Mouse (Mus musculus) forebrain, embryonic 13.5 days (tissue): Measurements from ENCODE around the gene Gm5426. TPM values are rescaled to one million over a fixed set of nuclear protein-coding genes. Genes with fewer than 3 reads are reported as not detected.
"Not testable (repeated sequence)": the region's sequence is repeated elsewhere in the genome, so short reads cannot be mapped to it uniquely, and the experiment has no call there.

ENCODE experiments used
- ATAC-seq: fragments of 200-750 bp; cut with Nextera tagmentation; 2 replicates; pipeline ENCODE4 v1.8.0; 2017
- H3K27ac ChIP-seq: fragments of 300-500 bp; sonication (generic); 2 replicates; pipeline ENCODE4 v1.5.1; 2015; ENCODE audit warnings: inconsistent platforms, mild to moderate bottlenecking, moderate library complexity
- H3K27me3 ChIP-seq: fragments of 300-500 bp; sonication (generic); 2 replicates; pipeline ENCODE4 v1.6.1; 2015; ENCODE audit warnings: mild to moderate bottlenecking, inconsistent platforms
- H3K36me3 ChIP-seq: fragments of 300-500 bp; sonication (generic); 2 replicates; pipeline ENCODE4 v1.6.1; 2015; ENCODE audit warnings: mild to moderate bottlenecking, inconsistent platforms; ENCODE audit not compliant: poor library complexity, severe bottlenecking
- H3K4me1 ChIP-seq: fragments of 300-500 bp; sonication (generic); 2 replicates; pipeline ENCODE4 v1.6.1; 2015; ENCODE audit warnings: inconsistent platforms
- H3K4me2 ChIP-seq: fragments of 300-500 bp; sonication (generic); 2 replicates; pipeline ENCODE4 v1.6.1; 2015; ENCODE audit warnings: inconsistent platforms, mild to moderate bottlenecking, moderate library complexity
- H3K4me3 ChIP-seq: fragments of 300-500 bp; sonication (generic); 2 replicates; pipeline ENCODE4 v1.5.1; 2015; ENCODE audit warnings: mild to moderate bottlenecking, inconsistent platforms
- H3K9ac ChIP-seq: fragments of 300-500 bp; sonication (generic); 2 replicates; pipeline ENCODE4 v1.6.1; 2015; ENCODE audit warnings: mild to moderate bottlenecking, inconsistent platforms
- H3K9me3 ChIP-seq: fragments of 300-500 bp; sonication (generic); replicated peaks from 2 replicates; pipeline ENCODE4 v1.6.1; 2016; ENCODE audit warnings: inconsistent platforms
- WGBS: fragments of 180-500 bp; shearing (Covaris S2); methylation state at CpG from one replicate; pipeline ENCODE4 v1.1.7; 2015; 5-methylcytosine and 5-hydroxymethylcytosine counted together
- polyA plus RNA-seq: library from polyadenylated mRNA; unstranded; fragments of >200 nt; fragmentation: Nextera tagmentation; extraction: Ambion mirVana; gene quantifications from 2 replicates; pipeline ENCODE4 v1.2.1, GENCODE M21; 2015

The Gm5426 gene
- not detected in 2 replicates for polyA plus RNA-seq

DNA sequence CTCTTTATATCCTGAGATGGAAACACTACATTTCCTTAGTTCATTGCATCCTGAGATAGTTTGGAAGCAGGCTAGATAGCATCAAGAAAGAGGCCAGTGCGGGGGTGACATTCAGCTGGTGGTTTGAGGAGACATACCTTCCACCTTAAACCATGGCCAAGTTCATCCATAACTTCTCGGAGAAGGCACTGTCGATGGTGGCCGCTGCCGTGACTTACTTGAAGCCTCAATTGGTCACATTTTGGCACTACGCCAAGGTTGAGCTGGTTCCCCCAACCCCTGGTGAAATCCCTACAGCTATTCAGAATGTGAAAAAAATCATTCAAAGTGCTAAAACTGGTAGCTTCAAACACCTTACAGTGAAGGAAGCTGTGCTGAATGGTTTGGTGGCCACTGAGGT is at the start of gene Gm5426:
Gm5426 (plus strand) TSS at position 153 of the 400 bp plus-strand sequence.
- H3K36me3 ChIP-seq, H3K4me1 ChIP-seq, H3K9ac ChIP-seq, H3K9me3 ChIP-seq, ATAC-seq, H3K27me3 ChIP-seq, H3K27ac ChIP-seq, H3K4me3 ChIP-seq, H3K4me2 ChIP-seq: not testable (repeated sequence)
- WGBS: 90% methylated on average over 6 of the region's 6 CpGs

- no peaks in the 10 kb centered on the region for H3K27me3 ChIP-seq
- peaks cover 5% of the 10 kb centered on the region; the same call in 1 of the 2 replicates for H3K4me1 ChIP-seq
- WGBS: 23% methylated on average over 1 of the region's 1 CpGs
- no peaks in the 10 kb centered on the region for H3K9me3 ChIP-seq
- ATAC-seq: no peak
- no peak overlapping the region for H3K27ac ChIP-seq
- no peak overlapping the region for H3K4me3 ChIP-seq
- no peaks in the 10 kb centered on the region for H3K36me3 ChIP-seq
- no peak overlapping the region for H3K9ac ChIP-seq
- H3K4me2 ChIP-seq: no peak overlapping the region
These were observed 46.7 kb upstream of the Gm5426 start for GRCm38 (mm10) chr10:96089744-96090143.

DNA sequence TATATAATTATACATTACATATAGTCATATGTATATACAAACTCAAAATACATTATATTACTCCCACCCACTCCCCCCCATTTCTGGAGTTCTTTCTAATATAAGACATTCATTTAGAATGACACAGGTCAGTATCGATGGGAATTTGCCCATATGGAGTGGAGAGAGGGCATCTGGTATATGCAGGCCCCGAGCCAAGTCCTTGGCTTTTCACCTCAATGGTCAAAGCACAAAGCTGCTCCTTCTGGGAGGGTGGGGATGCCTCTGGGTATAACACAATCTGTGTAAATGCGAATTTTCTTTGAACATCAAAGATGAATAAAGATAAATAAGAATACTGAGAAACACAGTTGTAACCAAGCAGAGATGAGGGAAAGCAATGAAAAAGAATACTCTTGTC is 46.0 kb upstream of the Gm5426 start:
- no peak for ATAC-seq
- H3K27ac ChIP-seq: no peak overlapping the region
- no peak overlapping the region for H3K4me2 ChIP-seq
- peaks cover 5% of the 10 kb centered on the region; the same call in 1 of the 2 replicates for H3K4me1 ChIP-seq
- H3K9me3 ChIP-seq: no peaks in the 10 kb centered on the region
- no peaks in the 10 kb centered on the region for H3K27me3 ChIP-seq
- H3K4me3 ChIP-seq: no peak overlapping the region
- no peaks in the 10 kb centered on the region for H3K36me3 ChIP-seq
- 75% methylated on average over 3 of the region's 3 CpGs for WGBS
- no peak overlapping the region for H3K9ac ChIP-seq

GRCm38 (mm10) chr10:96093890-96094531 is 42.4 kb upstream of the Gm5426 start:
- Histone ChIP-seq H3K36me3 (no peaks in the 10 kb centered on the region), H3K9me3 (no peaks in the 10 kb centered on the region), H3K27me3 (no peaks in the 10 kb centered on the region), H3K4me3 (no peak overlapping the region), H3K4me2 (no peak overlapping the region), H3K4me1 (peaks cover 5% of the 10 kb centered on the region; the same call in 1 of the 2 replicates), H3K9ac (no peak overlapping the region), H3K27ac (no peak overlapping the region)
- WGBS: 8% methylated on average over 2 of the region's 2 CpGs
- ATAC-seq: no peak

GRCm38 (mm10) chr10:96094559-96094958 is 41.8 kb upstream of the Gm5426 start:
- no peaks in the 10 kb centered on the region for H3K27me3 ChIP-seq
- no peaks in the 10 kb centered on the region for H3K9me3 ChIP-seq
- no peak overlapping the region for H3K27ac ChIP-seq
- no peak overlapping the region for H3K4me2 ChIP-seq
- no peaks in the 10 kb centered on the region for H3K36me3 ChIP-seq
- 57% methylated on average over 2 of the region's 2 CpGs for WGBS
- H3K9ac ChIP-seq: no peak overlapping the region
- H3K4me3 ChIP-seq: no peak overlapping the region
- no peak for ATAC-seq
- H3K4me1 ChIP-seq: peaks cover 5% of the 10 kb centered on the region; the same call in 1 of the 2 replicates

- Histone ChIP-seq H3K4me3 (no peak overlapping the region), H3K36me3 (no peaks in the 10 kb centered on the region), H3K4me2 (no peak overlapping the region), H3K9me3 (no peaks in the 10 kb centered on the region), H3K4me1 (peaks cover 5% of the 10 kb centered on the region; the same call in 1 of the 2 replicates), H3K9ac (no peak overlapping the region), H3K27ac (no peak overlapping the region), H3K27me3 (no peaks in the 10 kb centered on the region)
- ATAC-seq: no peak
- 89% methylated on average over 7 of the region's 7 CpGs for WGBS
These were observed 39.7 kb upstream of the Gm5426 start for GRCm38 (mm10) chr10:96096730-96097129.

DNA sequence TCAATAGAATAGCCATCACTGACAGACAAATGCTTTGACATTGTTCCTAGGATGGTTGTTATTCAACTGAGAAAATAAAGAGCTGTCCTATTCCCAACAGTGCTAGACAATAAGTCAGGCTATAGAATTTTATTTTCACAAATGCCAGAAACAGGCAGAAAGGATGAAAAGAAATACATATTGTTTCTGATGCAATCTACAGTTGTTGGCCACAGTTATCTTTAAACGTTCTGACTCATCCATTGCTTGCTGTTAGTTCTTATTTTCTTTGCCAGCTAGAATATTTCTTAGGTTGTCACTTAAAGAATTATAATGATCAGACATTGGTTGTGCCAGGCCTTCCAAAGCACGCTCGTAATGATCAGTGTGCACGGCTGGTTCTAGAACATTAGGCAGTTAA is 35.4 kb upstream of the Gm5426 start:
- Histone ChIP-seq H3K4me3 (no peak overlapping the region), H3K9me3 (no peaks in the 10 kb centered on the region), H3K27me3 (no peaks in the 10 kb centered on the region), H3K4me1 (no peaks in the 10 kb centered on the region), H3K9ac (no peak overlapping the region), H3K36me3 (no peaks in the 10 kb centered on the region), H3K27ac (no peak overlapping the region), H3K4me2 (no peak overlapping the region)
- 60% methylated on average over 4 of the region's 4 CpGs for WGBS
- ATAC-seq: no peak

- no peaks in the 10 kb centered on the region for H3K27me3 ChIP-seq
- H3K9ac ChIP-seq: no peak overlapping the region
- no peak overlapping the region for H3K27ac ChIP-seq
- no peaks in the 10 kb centered on the region for H3K36me3 ChIP-seq
- H3K4me3 ChIP-seq: no peak overlapping the region
- no peak overlapping the region for H3K4me2 ChIP-seq
- ATAC-seq: no peak
- no peaks in the 10 kb centered on the region for H3K9me3 ChIP-seq
- no peaks in the 10 kb centered on the region for H3K4me1 ChIP-seq
- 40% methylated on average over 3 of the region's 3 CpGs for WGBS
These were observed 32.2 kb upstream of the Gm5426 start for GRCm38 (mm10) chr10:96104158-96104557.

- Histone ChIP-seq H3K9ac (no peak overlapping the region), H3K27me3 (no peaks in the 10 kb centered on the region), H3K4me1 (no peaks in the 10 kb centered on the region), H3K36me3 (no peaks in the 10 kb centered on the region), H3K9me3 (no peaks in the 10 kb centered on the region), H3K27ac (no peak overlapping the region), H3K4me3 (no peak overlapping the region), H3K4me2 (no peak overlapping the region)
- no peak for ATAC-seq
- WGBS: 85% methylated on average over 4 of the region's 4 CpGs
These were observed 31.8 kb upstream of the Gm5426 start for GRCm38 (mm10) chr10:96104624-96105023.

GRCm38 (mm10) chr10:96105124-96105523 is 31.3 kb upstream of the Gm5426 start:
- Histone ChIP-seq H3K4me1 (no peaks in the 10 kb centered on the region), H3K36me3 (no peaks in the 10 kb centered on the region), H3K9me3 (no peaks in the 10 kb centered on the region), H3K27me3 (no peaks in the 10 kb centered on the region), H3K4me2 (no peak overlapping the region), H3K27ac (no peak overlapping the region), H3K4me3 (no peak overlapping the region), H3K9ac (no peak overlapping the region)
- ATAC-seq: no peak
- WGBS: 79% methylated on average over 2 of the region's 2 CpGs

DNA sequence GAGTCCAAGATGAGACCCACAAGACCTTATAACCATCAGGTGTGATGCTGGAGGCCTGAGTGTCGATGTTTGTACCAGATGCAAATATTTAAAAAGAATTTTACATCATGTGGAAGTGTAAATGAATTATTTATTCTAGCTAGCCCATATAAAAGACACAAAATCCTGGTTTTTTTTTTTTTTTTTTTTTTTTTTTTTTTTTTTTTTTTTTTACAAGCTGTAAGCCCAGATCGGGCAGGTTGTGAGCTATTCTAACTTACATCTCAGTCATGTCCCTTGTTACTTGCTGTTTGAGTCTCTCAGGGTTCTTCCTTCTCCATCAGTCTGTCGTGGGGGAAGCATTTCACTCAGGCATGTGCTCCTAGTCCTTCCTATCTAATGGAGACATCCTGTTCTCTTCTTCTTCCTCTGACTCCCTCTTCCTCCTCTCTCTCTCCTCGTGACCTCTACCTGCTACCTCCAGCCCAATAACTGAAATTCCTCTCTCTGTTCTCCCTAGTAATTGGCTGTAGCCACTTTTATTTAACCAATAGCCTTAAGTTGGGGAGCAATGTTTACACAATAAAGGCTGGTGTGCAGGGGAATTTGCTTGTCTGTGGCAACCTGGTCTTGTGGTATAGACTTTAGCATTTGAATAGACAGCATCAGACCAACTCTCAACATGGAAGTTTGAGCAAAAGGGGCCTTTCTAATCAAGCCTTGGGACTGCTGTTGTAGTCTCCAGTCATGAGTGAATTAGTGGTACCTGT is 29.3 kb upstream of the Gm5426 start:
- H3K27ac ChIP-seq: no peak overlapping the region
- no peaks in the 10 kb centered on the region for H3K27me3 ChIP-seq
- H3K9me3 ChIP-seq: 0 out of 2 replicates have a peak, but pooled peaks cover 3% of the 10 kb centered on the region
- ATAC-seq: no peak
- H3K4me2 ChIP-seq: no peak overlapping the region
- 73% methylated on average over 4 of the region's 4 CpGs for WGBS
- no peaks in the 10 kb centered on the region for H3K36me3 ChIP-seq
- no peak overlapping the region for H3K4me3 ChIP-seq
- H3K4me1 ChIP-seq: no peaks in the 10 kb centered on the region
- no peak overlapping the region for H3K9ac ChIP-seq

GRCm38 (mm10) chr10:96107825-96108224 is 28.6 kb upstream of the Gm5426 start:
- H3K36me3 ChIP-seq: no peaks in the 10 kb centered on the region
- ATAC-seq: no peak
- H3K4me1 ChIP-seq: no peaks in the 10 kb centered on the region
- H3K9me3 ChIP-seq: 0 out of 2 replicates have a peak, but pooled peaks cover 3% of the 10 kb centered on the region
- H3K27ac ChIP-seq: no peak overlapping the region
- WGBS: 80% methylated on average over 1 of the region's 1 CpGs
- no peak overlapping the region for H3K9ac ChIP-seq
- no peaks in the 10 kb centered on the region for H3K27me3 ChIP-seq
- no peak overlapping the region for H3K4me2 ChIP-seq
- no peak overlapping the region for H3K4me3 ChIP-seq
